10 mouse cellular contexts compared by ENCODE assay signal in genomic region chr15:84324870-84325553, GRCm38 (mm10). TPM values are rescaled to one million over a fixed set of nuclear protein-coding genes. Genes with fewer than 3 reads are reported as not detected.
DNase-seq lines count a peak whose midpoint lies in the region; ATAC-seq lines count a peak whose summit lies in the region.
"Had no signal": no experiment of that assay in that cellular context is flagged by ENCODE, and none has a peak within 500 bp of the region (broad histone marks: within the 10 kb centered on the region; RNA-seq: fewer than 3 reads in every experiment).

No protein-coding gene starts in this region.

- H3K9ac ChIP-seq in limb, embryonic 15.5 days, result no peak overlapping the region
- H3K9ac ChIP-seq: hindbrain, embryonic 14.5 days; neural tube, embryonic 12.5 days had no signal

- no peak overlapping the region for H3K4me3 ChIP-seq in limb, embryonic 15.5 days
- no peak overlapping the region for H3K4me3 ChIP-seq in limb, embryonic 10.5 days
- H3K4me3 ChIP-seq: neural tube, embryonic 12.5 days had no signal

- WGBS in limb, embryonic 15.5 days, result 60% methylated on average over 8 of the region's 8 CpGs
- 80% methylated on average over 8 of the region's 8 CpGs for WGBS in limb, embryonic 10.5 days

- 0 out of 2 replicates have a peak, but pooled peaks have one; percentile 23 for ATAC-seq in limb, embryonic 15.5 days (ENCODE audit: insufficient number of reproducible peaks, low FRiP score, low TSS enrichment, low read depth)
- peak; percentile 29 for ATAC-seq in inflammation-experienced regulatory T-cells, adult 6 months

- peaks cover 16% of the 10 kb centered on the region; the same call in 1 of the 2 replicates for H3K4me1 ChIP-seq in limb, embryonic 15.5 days
- H3K4me1 ChIP-seq in limb, embryonic 10.5 days, result peaks cover 37% of the 10 kb centered on the region
- H3K4me1 ChIP-seq: neural tube, embryonic 12.5 days had no signal

- no peak overlapping the region for H3K27ac ChIP-seq in limb, embryonic 15.5 days
- H3K27ac ChIP-seq in limb, embryonic 10.5 days, result no peak overlapping the region
- H3K27ac ChIP-seq: hindbrain, embryonic 14.5 days; neural tube, embryonic 12.5 days had no signal

- H3K36me3 ChIP-seq in limb, embryonic 15.5 days, result no peaks in the 10 kb centered on the region
- no peaks in the 10 kb centered on the region for H3K36me3 ChIP-seq in limb, embryonic 10.5 days
- H3K36me3 ChIP-seq: neural tube, embryonic 12.5 days had no signal

- H3K4me2 ChIP-seq in limb, embryonic 15.5 days, result no peak overlapping the region
- H3K4me2 ChIP-seq: hindbrain, embryonic 14.5 days; neural tube, embryonic 12.5 days had no signal

- DNase-seq in limb, embryonic 10.5 days (ENCODE audit: low spot score), result no peak
- peak; percentile 39 for DNase-seq in NIH3T3 (ENCODE audit: low read depth)
- peak; percentile 10 to 13 for DNase-seq in natural killer cell, adult 2 months (ENCODE audit: low spot score in 2 of 2)
- DNase-seq in right cerebral cortex, postnatal 4 days, result no peak
- DNase-seq in right cerebral cortex, adult 2 months (ENCODE audit: low spot score in 2 of 2), result no peak
- DNase-seq: cerebellum, postnatal 25 days had no signal

- no peaks in the 10 kb centered on the region for H3K9me3 ChIP-seq in limb, embryonic 15.5 days
- H3K9me3 ChIP-seq in limb, embryonic 10.5 days (replicated peaks), result no peaks in the 10 kb centered on the region
- H3K9me3 ChIP-seq: neural tube, embryonic 12.5 days had no signal

- no peaks in the 10 kb centered on the region for H3K27me3 ChIP-seq in limb, embryonic 15.5 days
- H3K27me3 ChIP-seq in limb, embryonic 10.5 days (ENCODE audit: low read depth, poor library complexity, severe bottlenecking), result no peaks in the 10 kb centered on the region
- H3K27me3 ChIP-seq: neural tube, embryonic 12.5 days had no signal

RNA-seq across cellular contexts. Expression of gene Parvg, which starts 1.2 kb away (rescaled TPM):
- 3.7 and 4.3 TPM in 2 replicates for polyA plus RNA-seq in limb, embryonic 15.5 days (2015; fragmentation: Nextera tagmentation; extraction: Ambion mirVana)
- polyA plus RNA-seq in limb, embryonic 10.5 days (2016; fragmentation: Nextera tagmentation; extraction: Ambion mirVana), result 0.72 and 0.75 TPM in 2 replicates
- polyA plus RNA-seq in inflammation-experienced regulatory T-cells, adult 6 months (2017; shearing (Covaris generic)), result 10 to 100 TPM; 77.7 to 87.6 (median 81.4) TPM

Comparison
In these comparisons a context has a peak if more than half of its experiments do, and no peak if none do; other contexts are left out.
1. DNase-seq: peak in NIH3T3 (single experiment) and natural killer cell, adult 2 months (2 of 2); none in limb, embryonic 10.5 days (single experiment), right cerebral cortex, postnatal 4 days (single experiment) and right cerebral cortex, adult 2 months (0 of 2).
2. RNA of gene Parvg, which starts 1.2 kb away (polyA plus RNA-seq): 77.7 to 87.6 TPM in inflammation-experienced regulatory T-cells, adult 6 months; 3.7 to 4.3 TPM in limb, embryonic 15.5 days and 0.72 to 0.75 TPM in limb, embryonic 10.5 days; every median in the first group is over 10 times any median in the second.